Mouse (Mus musculus) embryonic stem cell, embryonic (primary cell): ENCODE measurements around the gene Paip2b.

ENCODE experiments used
- CTCF ChIA-PET, 4 experiments: fragments of 300-600 bp in 2 of 4; fragments of 350-600 bp in 2 of 4; sonication (Branson Sonifier 250); formaldehyde crosslinking; loops; one replicate each; lab custom pipeline; 2022; ENCODE audit warnings: inconsistent platforms in 2 of 4; lab: Charles Lee
- POLR2A ChIA-PET, 4 experiments: fragments of 300-600 bp in 2 of 4; fragments of 350-600 bp in 2 of 4; sonication (Branson Sonifier 250); formaldehyde crosslinking; loops; one replicate each; lab custom pipeline; 2022; ENCODE audit warnings: antibody characterized with exemption in 4 of 4, inconsistent platforms in 1 of 4; lab: Charles Lee

Gene Paip2b

GRCm38 (mm10) chr6:83779026-83779425 is 52.5 kb downstream of the Paip2b start:
- ChIA-PET CTCF (interaction anchor here (0.6 to 2.1 kb wide), 36 partner anchors 9 to 1590 kb away, joined by 3 to 10 read pairs (median 4); partner anchors contain the start of genes Nagk (in 1 of the 4) and Zfp638 (in 1 of the 4)), POLR2A (interaction anchor here in 3 of 4 experiments (0.6 to 1.6 kb wide), 12 partner anchors 9 to 183 kb away, joined by 3 to 5 read pairs (median 3); partner anchors contain the start of genes Nagk (in 2 of the 3) and Paip2b (in 1 of the 3))

DNA sequence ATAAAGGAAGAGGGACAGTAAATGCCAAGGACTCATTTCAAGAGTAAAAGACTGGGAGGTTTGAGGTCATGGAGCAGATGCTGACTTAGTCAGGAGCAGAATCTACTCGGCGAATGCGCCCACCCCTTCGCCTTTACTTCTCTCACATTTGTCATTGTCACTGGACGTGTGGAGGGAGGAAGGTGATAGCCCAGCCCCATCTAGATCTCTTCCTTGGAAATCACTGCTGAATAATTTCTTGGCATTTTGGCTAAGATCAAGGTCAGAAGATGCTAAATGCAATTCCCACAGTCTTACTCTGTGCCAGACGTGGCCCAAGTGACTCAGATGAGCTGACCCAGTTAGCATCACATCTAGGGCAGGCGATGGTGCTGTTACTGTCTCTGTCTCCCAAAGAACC is 53.2 kb downstream of the Paip2b start:
- CTCF ChIA-PET = interaction anchor here in 3 of 4 experiments (0.7 to 2.1 kb wide), 21 partner anchors 10 to 294 kb away, joined by 3 to 10 read pairs (median 4); partner anchors contain the start of genes Nagk (in 1 of the 3) and Zfp638 (in 1 of the 3)
- POLR2A ChIA-PET = interaction anchor here in 3 of 4 experiments (0.7 to 1.6 kb wide), 10 partner anchors 10 to 182 kb away, joined by 3 to 5 read pairs (median 3); partner anchors contain the start of genes Nagk (in 2 of the 3) and Paip2b (in 1 of the 3)

DNA sequence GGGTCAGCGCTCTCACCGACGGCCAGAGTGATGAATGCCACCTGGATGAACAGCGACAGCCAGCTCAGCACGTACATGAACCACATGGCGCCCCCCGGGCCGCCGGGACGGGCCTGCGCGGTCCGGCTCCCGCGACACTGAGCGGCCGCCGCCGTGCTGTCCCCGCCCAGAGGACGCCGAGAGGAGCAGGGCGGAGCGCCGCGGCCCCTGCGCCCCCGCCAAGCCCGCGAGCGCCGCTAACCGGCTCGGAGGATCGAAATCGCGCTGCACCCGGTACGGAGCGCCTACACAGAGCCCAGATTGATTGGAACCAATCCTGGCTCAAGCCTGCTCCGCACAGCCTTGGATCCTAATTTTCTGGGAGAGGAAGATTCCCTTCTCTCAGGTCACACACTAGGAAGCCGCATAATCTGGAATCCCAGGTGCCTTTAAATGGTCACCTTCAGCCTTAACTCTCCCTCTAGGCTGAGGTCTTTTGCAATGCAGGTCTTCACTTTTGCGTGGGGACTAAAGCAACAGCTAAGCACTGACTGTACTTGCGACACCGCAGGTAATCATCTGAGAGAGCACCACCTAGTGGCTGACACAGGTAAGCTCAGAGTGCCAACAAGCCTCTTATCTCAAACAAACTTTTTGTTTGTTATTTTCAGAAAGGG is 55.8 kb downstream of the Paip2b start, which contains the start of gene Tex261:
Gene Tex261, minus strand, starts transcription at position 176 of the 656 bp plus-strand sequence.
- CTCF ChIA-PET = interaction anchor here (0.6 to 3.1 kb wide), 89 partner anchors 9 to 1685 kb away, joined by 3 to 35 read pairs (median 4); partner anchors contain the start of genes Nagk (in 3 of the 4), Ankrd53 (in 2 of the 4), Paip2b (in 2 of the 4) and Vax2 (in 2 of the 4)
- POLR2A ChIA-PET = interaction anchor here (0.5 to 3.3 kb wide), 41 partner anchors 11 to 450 kb away, joined by 3 to 32 read pairs (median 4); partner anchors contain the start of genes Nagk (in 4 of the 4), Paip2b (in 3 of the 4), Ankrd53 (in 2 of the 4) and Atp6v1b1 (in 1 of the 4)

DNA sequence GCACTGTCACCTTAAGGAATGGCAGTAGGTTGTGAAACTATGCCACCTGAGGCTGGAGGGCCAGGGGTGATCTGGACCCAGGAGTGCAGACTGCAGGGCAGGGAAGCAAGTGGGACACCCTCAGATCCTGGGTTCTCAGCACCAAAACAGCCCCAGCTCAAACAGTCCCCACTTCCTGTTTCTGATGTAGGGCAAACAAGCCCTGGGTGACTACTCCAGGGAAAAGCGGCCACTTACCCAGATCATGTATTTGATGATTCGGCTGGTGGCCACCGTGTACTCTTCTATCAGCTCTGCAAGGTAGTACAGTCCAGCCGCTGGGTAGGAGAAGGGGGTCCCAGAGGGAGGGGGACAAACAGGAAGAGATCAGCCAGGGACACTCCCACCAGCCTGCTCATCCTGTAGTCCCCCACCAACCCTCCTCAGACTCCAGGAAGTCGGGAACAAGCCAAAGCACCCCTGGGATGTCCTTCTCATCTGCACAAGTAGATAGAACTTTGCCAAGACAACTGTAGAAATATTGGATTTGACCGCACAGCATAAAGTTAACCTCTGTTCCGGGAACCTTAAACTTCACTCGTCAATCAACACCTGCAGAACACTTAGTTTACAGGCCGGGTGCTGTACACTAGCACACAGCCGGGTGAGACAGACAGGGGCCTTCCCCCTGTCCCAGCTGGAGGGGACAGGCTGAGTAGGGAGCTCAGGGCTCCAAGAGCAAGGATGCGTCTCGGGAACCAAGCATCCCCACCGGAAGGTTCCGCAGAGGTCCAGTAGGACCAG is 56.6 kb downstream of the Paip2b start:
- ChIA-PET CTCF (interaction anchor here (0.6 to 3.1 kb wide), 39 partner anchors 8 to 353 kb away, joined by 3 to 35 read pairs (median 6); partner anchors contain the start of genes Ankrd53 (in 2 of the 4), Nagk (in 2 of the 4), Paip2b (in 2 of the 4) and Vax2 (in 1 of the 4)), POLR2A (interaction anchor here (0.7 to 3.3 kb wide), 25 partner anchors 10 to 449 kb away, joined by 3 to 32 read pairs (median 4); partner anchors contain the start of genes Nagk (in 3 of the 4), Ankrd53 (in 2 of the 4), Atp6v1b1 (in 1 of the 4) and Mob1a (in 1 of the 4))

GRCm38 (mm10) chr6:83774126-83774525 is 57.4 kb downstream of the Paip2b start:
- ChIA-PET CTCF (interaction anchor here (0.6 to 3.1 kb wide), 14 partner anchors 11 to 636 kb away, joined by 3 to 35 read pairs (median 3); partner anchors contain the start of gene Nagk (in 1 of the 4)), POLR2A (interaction anchor here (0.6 to 3.3 kb wide), 17 partner anchors 9 to 456 kb away, joined by 3 to 32 read pairs (median 6); partner anchors contain the start of genes Nagk (in 3 of the 4), Ankrd53 (in 2 of the 4), Atp6v1b1 (in 1 of the 4) and Paip2b (in 1 of the 4))

DNA sequence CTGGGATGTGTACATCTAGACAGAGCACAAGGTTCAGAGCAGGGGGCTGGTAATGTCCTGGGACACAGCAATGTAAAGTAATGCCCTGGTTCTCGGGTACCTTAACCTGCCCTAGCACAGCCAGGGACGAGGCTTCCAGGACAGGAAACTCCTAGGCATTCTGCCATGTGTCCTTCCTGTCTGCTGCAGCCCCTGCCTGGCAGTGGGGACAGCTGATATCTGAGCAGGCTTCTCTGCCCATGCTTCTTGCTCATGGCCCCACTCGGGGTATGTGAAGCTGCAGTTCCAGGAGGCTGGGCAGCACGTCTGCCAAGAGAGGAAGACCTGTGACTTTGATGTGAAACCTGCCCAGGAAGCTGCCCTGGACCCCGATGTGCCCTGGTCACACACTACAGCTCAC is 63.1 kb downstream of the Paip2b start:
- ChIA-PET CTCF (interaction anchor here in 3 of 4 experiments (1.0 to 1.4 kb wide), 5 partner anchors 10 to 40 kb away, joined by 3 to 4 read pairs (median 3); no protein-coding TSS in a partner anchor), POLR2A (interaction anchor here in 1 of 4 experiments (0.8 to 1.3 kb wide), 4 partner anchors 12 to 68 kb away, joined by 3 read pairs; partner anchors contain the start of gene Nagk)

DNA sequence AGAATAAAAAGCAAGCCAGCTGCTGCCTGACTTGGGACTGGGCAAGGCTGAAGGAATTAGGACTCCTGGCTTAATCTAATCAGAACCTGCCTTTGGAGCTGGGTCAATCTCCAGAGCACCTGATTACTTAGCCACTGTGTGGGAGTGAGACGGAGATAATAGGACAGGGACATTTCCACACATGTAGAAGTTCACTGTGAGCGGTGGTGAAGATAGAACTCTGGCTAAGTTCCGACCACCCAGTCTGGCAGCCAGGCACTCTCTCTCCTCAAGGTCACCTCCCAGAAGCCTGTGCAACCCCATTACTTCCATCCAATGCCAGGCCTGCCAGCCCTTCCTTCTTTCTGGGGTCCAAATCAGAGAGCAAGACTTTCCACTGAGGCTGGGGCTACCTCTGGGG is 64.6 kb downstream of the Paip2b start:
- CTCF ChIA-PET = interaction anchor here in 1 of 4 experiments (1.0 to 1.2 kb wide), 2 partner anchors 9 kb away, joined by 3 to 6 read pairs; partner anchors contain the start of gene Tex261
- POLR2A ChIA-PET = no interaction called here

DNA sequence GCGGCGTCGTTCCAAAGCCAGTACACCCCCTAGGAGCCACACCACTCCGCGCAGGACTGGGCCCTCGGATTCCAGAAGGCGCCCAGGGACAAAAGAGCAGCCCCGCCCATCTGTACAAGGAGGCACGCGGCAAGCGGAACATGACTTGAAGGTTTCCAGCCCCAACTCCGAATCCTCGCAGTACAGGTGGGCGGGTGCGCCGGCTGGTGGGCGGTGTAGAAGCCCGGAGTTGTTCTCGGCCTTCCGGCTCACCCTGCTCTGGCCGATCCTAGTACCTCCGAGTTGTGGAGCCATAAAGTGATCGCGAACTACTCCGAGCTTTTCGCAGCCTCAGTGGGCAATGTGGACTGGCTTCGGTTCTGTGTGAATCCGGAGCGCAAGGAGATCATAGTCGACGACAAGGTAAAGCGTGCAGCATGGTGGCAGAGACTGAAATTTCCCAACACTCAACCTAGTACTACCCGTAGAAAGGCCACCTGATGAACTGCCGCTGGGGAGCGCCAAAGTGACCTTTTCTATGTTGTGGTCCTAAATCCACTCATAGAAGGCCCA is 68.6 kb downstream of the Paip2b start:
- ChIA-PET CTCF (interaction anchor here (0.5 to 5.7 kb wide), 9 partner anchors 13 to 180 kb away, joined by 3 to 29 read pairs (median 4); partner anchors contain the start of gene Tex261 (in 2 of the 4)), POLR2A (interaction anchor here in 2 of 4 experiments (1.2 to 3.1 kb wide), 7 partner anchors 10 to 64 kb away, joined by 3 to 15 read pairs (median 4); partner anchors contain the start of gene Tex261 (in 2 of the 2))

DNA sequence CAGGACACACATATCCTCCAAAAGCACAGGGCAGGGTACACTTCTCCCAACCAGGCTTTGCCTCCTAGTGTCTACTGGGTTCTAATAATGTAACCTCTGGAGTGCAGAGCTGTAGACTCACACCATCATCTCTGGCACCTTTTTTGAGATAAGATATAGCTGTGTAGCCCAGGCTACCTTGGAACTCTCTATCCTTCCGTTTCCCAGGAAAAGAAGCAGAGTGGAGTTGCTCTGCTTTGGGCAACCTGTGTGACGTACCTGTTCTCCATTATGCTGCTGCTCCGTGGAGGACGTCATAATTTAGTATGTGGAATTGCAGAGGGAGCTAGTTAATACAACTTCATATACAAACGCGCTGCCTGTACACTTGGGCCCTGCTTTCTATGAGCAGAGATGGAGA is 69.2 kb downstream of the Paip2b start, which contains the start of gene Ankrd53:
Gene Ankrd53, plus strand, starts transcription at position 301 of the 400 bp plus-strand sequence.
- POLR2A ChIA-PET = interaction anchor here in 2 of 4 experiments (1.1 to 3.1 kb wide), 10 partner anchors 9 to 70 kb away, joined by 3 to 15 read pairs (median 4); partner anchors contain the start of genes Tex261 (in 2 of the 2) and Nagk (in 1 of the 2)
- CTCF ChIA-PET = interaction anchor here (0.6 to 5.7 kb wide), 13 partner anchors 8 to 120 kb away, joined by 3 to 29 read pairs (median 5); partner anchors contain the start of genes Tex261 (in 4 of the 4) and Vax2 (in 1 of the 4)

- ChIA-PET POLR2A (interaction anchor here in 2 of 4 experiments (0.7 to 1.4 kb wide), 5 partner anchors 9 to 73 kb away, joined by 3 to 10 read pairs (median 3); partner anchors contain the start of gene Tex261 (in 1 of the 2)), CTCF (interaction anchor here (0.5 to 2.6 kb wide), 15 partner anchors 14 to 532 kb away, joined by 3 to 16 read pairs (median 4); partner anchors contain the start of genes Tex261 (in 2 of the 4) and Nagk (in 1 of the 4))
Observed at GRCm38 (mm10) chr6:83756051-83756450, 75.5 kb downstream of the Paip2b start.
